Mouse (Mus musculus) limb, embryonic 11.5 days (tissue): ENCODE data around the gene Tec. TPM values are rescaled to one million over a fixed set of nuclear protein-coding genes. Genes with fewer than 3 reads are reported as not detected.

Experiments
- ATAC-seq: fragments of 200-750 bp; cut with Nextera tagmentation; 2 replicates; pipeline ENCODE4 v1.8.0; 2017; ENCODE audit warnings: low read depth; ENCODE audit not compliant: insufficient number of reproducible peaks, low FRiP score, low TSS enrichment
- DNase-seq: peaks from one replicate; pipeline ENCODE4 v3.0.0-alpha.2; 2015; ENCODE audit warnings: low spot score
- H3K27ac ChIP-seq: fragments of 300-500 bp; sonication (generic); replicated peaks from 2 replicates; pipeline ENCODE4 v1.5.1; 2014; ENCODE audit warnings: low read depth, mild to moderate bottlenecking, low read length
- H3K27me3 ChIP-seq: fragments of 300-500 bp; sonication (generic); 2 replicates; pipeline ENCODE4 v1.6.1; 2014; ENCODE audit warnings: mild to moderate bottlenecking, low read length, mixed read lengths; ENCODE audit not compliant: control insufficient read depth, insufficient read depth
- H3K36me3 ChIP-seq: fragments of 300-500 bp; sonication (generic); 2 replicates; pipeline ENCODE4 v1.6.1; 2014; ENCODE audit warnings: mild to moderate bottlenecking, low read length, moderate library complexity, mixed read lengths; ENCODE audit not compliant: control insufficient read depth, insufficient read depth
- H3K4me1 ChIP-seq: fragments of 300-500 bp; sonication (generic); 2 replicates; pipeline ENCODE4 v1.6.1; 2014; ENCODE audit warnings: low read length, mixed read lengths; ENCODE audit not compliant: control insufficient read depth, insufficient read depth
- H3K4me2 ChIP-seq: fragments of 300-500 bp; sonication (generic); 2 replicates; pipeline ENCODE4 v1.6.1; 2014; ENCODE audit warnings: low read depth, mild to moderate bottlenecking, moderate library complexity; ENCODE audit not compliant: severe bottlenecking
- H3K4me3 ChIP-seq: fragments of 300-500 bp; sonication (generic); 2 replicates; pipeline ENCODE4 v1.5.1; 2014; ENCODE audit warnings: low read depth, low read length
- H3K9ac ChIP-seq: fragments of 300-500 bp; sonication (generic); 2 replicates; pipeline ENCODE4 v1.6.1; 2014; ENCODE audit warnings: mild to moderate bottlenecking, low read length
- H3K9me3 ChIP-seq: fragments of 300-500 bp; sonication (generic); 2 replicates; pipeline ENCODE4 v1.6.1; 2016; ENCODE audit warnings: low read length; ENCODE audit not compliant: control insufficient read depth
- WGBS: fragments of 180-500 bp; shearing (Covaris S2); extraction: QIAGEN DNeasy Blood & Tissue Kit; methylation state at CpG from one replicate; pipeline ENCODE4 v1.1.7; 2014; 5-methylcytosine and 5-hydroxymethylcytosine counted together
- polyA plus RNA-seq: library from polyadenylated mRNA; unstranded; fragments of >200 nt; fragmentation: Nextera tagmentation; extraction: Ambion mirVana; gene quantifications from 2 replicates; pipeline ENCODE4 v1.2.1, GENCODE M21; 2014

Tec gene
- polyA plus RNA-seq, 1 experiment from 2014 or later, result 2.3 TPM

- no peak overlapping the region for H3K4me2 ChIP-seq
- no peak overlapping the region for H3K9ac ChIP-seq
- H3K36me3 ChIP-seq, result no peaks in the 10 kb centered on the region
- 81% methylated on average over 2 of the region's 2 CpGs for WGBS
- H3K27me3 ChIP-seq, result no peaks in the 10 kb centered on the region
- no peaks in the 10 kb centered on the region for H3K9me3 ChIP-seq
- H3K4me1 ChIP-seq, result peaks cover under 1% of the 10 kb centered on the region
- H3K4me3 ChIP-seq, result no peak overlapping the region
- no peak overlapping the region for H3K27ac ChIP-seq
- DNase-seq, result no peak
- no peak for ATAC-seq
Measured at GRCm38 (mm10) chr5:72882412-72882765, 14.1 kb upstream of the Tec start.

- no peaks in the 10 kb centered on the region for H3K36me3 ChIP-seq
- no peak overlapping the region for H3K9ac ChIP-seq
- H3K4me3 ChIP-seq, result no peak overlapping the region
- DNase-seq (no peak), ATAC-seq (no peak; the same call in 1 of the 2 replicates)
- no peaks in the 10 kb centered on the region for H3K27me3 ChIP-seq
- no peak overlapping the region for H3K4me2 ChIP-seq
- no peak overlapping the region for H3K27ac ChIP-seq
- WGBS, result 85% methylated on average over 12 of the region's 12 CpGs
- no peaks in the 10 kb centered on the region for H3K9me3 ChIP-seq
- H3K4me1 ChIP-seq, result no peaks in the 10 kb centered on the region
Measured at GRCm38 (mm10) chr5:72881748-72882411, 13.6 kb upstream of the Tec start.

GRCm38 (mm10) chr5:72879736-72880135 is 11.5 kb upstream of the Tec start:
- no peak overlapping the region for H3K4me2 ChIP-seq
- no peak overlapping the region for H3K4me3 ChIP-seq
- WGBS, result 21% methylated on average over 5 of the region's 5 CpGs
- H3K4me1 ChIP-seq, result no peaks in the 10 kb centered on the region
- H3K27me3 ChIP-seq, result peaks cover 3% of the 10 kb centered on the region
- ATAC-seq (no peak), DNase-seq (no peak)
- no peak overlapping the region for H3K27ac ChIP-seq
- no peaks in the 10 kb centered on the region for H3K9me3 ChIP-seq
- H3K36me3 ChIP-seq, result no peaks in the 10 kb centered on the region
- no peak overlapping the region for H3K9ac ChIP-seq

GRCm38 (mm10) chr5:72871114-72871513 is 2.8 kb upstream of the Tec start:
- Histone ChIP-seq H3K27ac (no peak overlapping the region), H3K9ac (no peak overlapping the region), H3K9me3 (no peaks in the 10 kb centered on the region), H3K36me3 (no peaks in the 10 kb centered on the region), H3K4me1 (no peaks in the 10 kb centered on the region), H3K27me3 (peaks cover 12% of the 10 kb centered on the region), H3K4me2 (no peak overlapping the region), H3K4me3 (no peak overlapping the region)
- no peak for ATAC-seq
- DNase-seq, result no peak
- WGBS, result 81% methylated on average over 4 of the region's 4 CpGs

GRCm38 (mm10) chr5:72869779-72870608 is 1.7 kb upstream of the Tec start:
- no peaks in the 10 kb centered on the region for H3K36me3 ChIP-seq
- H3K27ac ChIP-seq, result no peak overlapping the region
- peaks cover 10% of the 10 kb centered on the region for H3K27me3 ChIP-seq
- H3K4me1 ChIP-seq, result no peaks in the 10 kb centered on the region
- ATAC-seq (no peak), DNase-seq (no peak)
- no peaks in the 10 kb centered on the region for H3K9me3 ChIP-seq
- H3K9ac ChIP-seq, result no peak overlapping the region
- 67% methylated on average over 14 of the region's 14 CpGs for WGBS
- H3K4me2 ChIP-seq, result no peak overlapping the region
- H3K4me3 ChIP-seq, result no peak overlapping the region

- Histone ChIP-seq H3K27me3 (peaks cover 10% of the 10 kb centered on the region), H3K9me3 (no peaks in the 10 kb centered on the region), H3K4me3 (no peak overlapping the region), H3K36me3 (no peaks in the 10 kb centered on the region), H3K4me1 (no peaks in the 10 kb centered on the region), H3K4me2 (no peak overlapping the region), H3K9ac (no peak overlapping the region), H3K27ac (no peak overlapping the region)
- ATAC-seq (no peak), DNase-seq (no peak)
- WGBS, result 26% methylated on average over 16 of the region's 16 CpGs
Measured at GRCm38 (mm10) chr5:72867036-72867672, 1.1 kb downstream of the Tec start.

GRCm38 (mm10) chr5:72866260-72866905 is 1.9 kb downstream of the Tec start:
- Histone ChIP-seq H3K27ac (no peak overlapping the region), H3K36me3 (no peaks in the 10 kb centered on the region), H3K4me2 (no peak overlapping the region), H3K4me3 (no peak overlapping the region), H3K27me3 (peaks cover 10% of the 10 kb centered on the region), H3K9ac (no peak overlapping the region), H3K9me3 (no peaks in the 10 kb centered on the region), H3K4me1 (no peaks in the 10 kb centered on the region)
- 68% methylated on average over 6 of the region's 6 CpGs for WGBS
- ATAC-seq (no peak), DNase-seq (no peak)

GRCm38 (mm10) chr5:72864654-72865178 is 3.6 kb downstream of the Tec start:
- Histone ChIP-seq H3K36me3 (no peaks in the 10 kb centered on the region), H3K9ac (no peak overlapping the region), H3K4me1 (no peaks in the 10 kb centered on the region), H3K4me2 (no peak overlapping the region), H3K27ac (no peak overlapping the region), H3K9me3 (peaks cover 2% of the 10 kb centered on the region; the same call in 1 of the 2 replicates), H3K4me3 (no peak overlapping the region), H3K27me3 (peaks cover 10% of the 10 kb centered on the region)
- 78% methylated on average over 3 of the region's 3 CpGs for WGBS
- no peak for DNase-seq
- no peak for ATAC-seq
